Mouse (Mus musculus) ES-Bruce4 (cell line): ENCODE results near the gene Atox1.

ENCODE experiments used
- CTCF ChIP-seq: IDR thresholded peaks from one replicate; pipeline ENCODE4 v1.8.1; 2011; ENCODE audit warnings: low read depth, low read length
- EP300 ChIP-seq: IDR thresholded peaks from 2 replicates; pipeline ENCODE4 v1.6.1; 2011; ENCODE audit warnings: low read depth, low read length; ENCODE audit not compliant: insufficient read depth
- POLR2A ChIP-seq: IDR thresholded peaks from one replicate; pipeline ENCODE4 v1.8.1; 2011; ENCODE audit warnings: low read length; ENCODE audit not compliant: insufficient read depth

DNA sequence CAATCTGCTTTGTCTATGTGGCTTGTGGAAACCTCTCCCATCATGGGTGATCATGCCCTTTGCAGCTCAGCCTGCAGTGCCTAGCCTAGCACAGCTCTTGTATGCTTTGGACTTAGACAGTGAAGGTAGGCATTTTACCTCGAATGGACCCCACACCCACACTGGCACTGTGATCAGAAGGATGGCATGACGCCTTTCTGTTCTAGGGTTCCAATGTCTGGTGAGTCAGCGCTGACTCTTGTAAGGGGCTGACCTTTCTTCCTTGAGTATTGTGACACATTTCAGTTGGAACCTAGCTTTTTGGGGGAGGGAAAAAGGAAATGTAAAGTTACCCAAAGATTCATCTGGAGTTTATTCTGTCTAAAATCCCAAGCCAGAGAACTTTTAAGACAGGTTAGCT is 44.4 kb upstream of the Atox1 start:
- no peak for TF ChIP-seq CTCF
- no peak for TF ChIP-seq EP300
- TF ChIP-seq POLR2A, result no peak
